Mouse (Mus musculus) spleen, adult 2 months (tissue): Measurements from ENCODE around the gene 1700034J05Rik. TPM values are rescaled to one million over a fixed set of nuclear protein-coding genes. Genes with fewer than 3 reads are reported as not detected.

Experiments used
- DNase-seq, 2 experiments: peaks; one replicate each; pipeline versions ENCODE4 v3.0.0 to v3.0.0-alpha.2; 2012 to 2021; ENCODE audit warnings: low spot score in 2 of 2, low read depth in 1 of 2
- H3K27ac ChIP-seq: fragments of 200-500 bp; 2 replicates; pipeline ENCODE4 v1.5.1; 2012; ENCODE audit warnings: low read length, inconsistent platforms; ENCODE audit not compliant: insufficient read depth
- H3K27me3 ChIP-seq: fragments of 200-500 bp; 2 replicates; pipeline ENCODE4 v1.6.1; 2012; ENCODE audit warnings: mild to moderate bottlenecking, moderate library complexity, low read length, inconsistent platforms; ENCODE audit not compliant: control insufficient read depth, insufficient read depth
- H3K36me3 ChIP-seq: fragments of 200-500 bp; 2 replicates; pipeline ENCODE4 v1.6.1; 2012; ENCODE audit warnings: mild to moderate bottlenecking, low read length, inconsistent platforms; ENCODE audit not compliant: control insufficient read depth, insufficient read depth
- H3K4me1 ChIP-seq: fragments of 200-500 bp; 2 replicates; pipeline ENCODE4 v1.6.1; 2011; ENCODE audit warnings: inconsistent platforms; ENCODE audit not compliant: control insufficient read depth, insufficient read depth, insufficient read length
- H3K4me3 ChIP-seq: fragments of 200-500 bp; 2 replicates; pipeline ENCODE4 v1.5.1; 2011; ENCODE audit warnings: mild to moderate bottlenecking, inconsistent platforms; ENCODE audit not compliant: insufficient read depth, insufficient read length; ENCODE audit errors: extremely low read depth
- CTCF ChIP-seq: fragments of 200-500 bp; IDR thresholded peaks from 2 replicates; pipeline ENCODE4 v1.5.1; 2011; ENCODE audit warnings: mild to moderate bottlenecking, inconsistent platforms; ENCODE audit not compliant: insufficient read depth, insufficient read length, insufficient replicate concordance; ENCODE audit errors: extremely low read depth
- POLR2A ChIP-seq: fragments of 200-500 bp; IDR thresholded peaks from 2 replicates; pipeline ENCODE4 v1.6.1; 2011; ENCODE audit warnings: low read depth, low read length, inconsistent platforms
- whole genome bisulfite sequencing: fragments of 180-500 bp; shearing (Covaris S2); methylation state at CpG from one replicate; pipeline ENCODE4 v1.1.7; 2018; 5-methylcytosine and 5-hydroxymethylcytosine counted together
- polyA plus RNA-seq: library from polyadenylated mRNA; depleted of rRNA; stranded (reverse); fragments of >200 nt; gene quantifications from 2 replicates; pipeline ENCODE4 v1.2.3, GENCODE M21; 2012; rRNA removed

The 1700034J05Rik gene
- polyA plus RNA-seq, 1 experiment, result not detected

- H3K4me1 ChIP-seq, result peaks cover 2% of the 10 kb centered on the region; the same call in 1 of the 2 replicates
- no peak for TF ChIP-seq CTCF
- no peak for TF ChIP-seq POLR2A
- DNase-seq, result no peak
These were observed 49.5 kb downstream of the 1700034J05Rik start for GRCm38 (mm10) chr6:146904707-146905106.

GRCm38 (mm10) chr6:146903632-146904031, 50.6 kb downstream of the 1700034J05Rik start:
- H3K36me3 ChIP-seq, result no peaks in the 10 kb centered on the region
- H3K27ac ChIP-seq, result no peak overlapping the region
- H3K4me1 ChIP-seq, result peaks cover 2% of the 10 kb centered on the region; the same call in 1 of the 2 replicates
- no peaks in the 10 kb centered on the region for H3K27me3 ChIP-seq
- 91% methylated on average over 2 of the region's 2 CpGs for WGBS
- TF ChIP-seq POLR2A (no peak), CTCF (no peak)
- no peak overlapping the region for H3K4me3 ChIP-seq
- DNase-seq, result no peak

More at GRCm38 (mm10) chr6:146904707-146905106, 49.5 kb downstream of the 1700034J05Rik start:
- 92% methylated on average over 3 of the region's 3 CpGs for WGBS
- H3K36me3 ChIP-seq, result no peaks in the 10 kb centered on the region
- no peak overlapping the region for H3K4me3 ChIP-seq
- H3K27me3 ChIP-seq, result no peaks in the 10 kb centered on the region
- no peak overlapping the region for H3K27ac ChIP-seq

DNA sequence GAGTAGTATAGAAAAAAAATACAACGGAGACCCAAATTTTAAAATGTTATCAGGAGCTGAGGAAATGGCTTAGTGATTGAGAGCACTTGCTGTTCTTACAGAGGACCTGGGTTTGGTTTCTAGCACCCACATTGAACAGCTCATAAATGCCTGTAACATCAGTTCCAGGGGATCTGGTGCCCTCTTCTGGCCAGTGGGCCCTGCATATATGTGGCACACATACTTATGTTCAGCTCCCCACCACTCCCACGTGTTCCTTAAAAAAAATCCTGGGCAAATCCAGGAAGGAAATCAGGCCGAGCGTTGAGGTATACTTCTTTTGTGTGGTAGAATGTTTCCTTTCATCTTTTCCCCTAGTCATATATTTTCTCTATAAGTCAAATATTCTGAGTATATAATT, 52.3 kb downstream of the 1700034J05Rik start:
- H3K36me3 ChIP-seq, result no peaks in the 10 kb centered on the region
- DNase-seq, result no peak
- H3K4me3 ChIP-seq, result no peak overlapping the region
- 89% methylated on average over 4 of the region's 4 CpGs for WGBS
- TF ChIP-seq CTCF, result no peak
- no peak for TF ChIP-seq POLR2A
- H3K27ac ChIP-seq, result no peak overlapping the region
- H3K27me3 ChIP-seq, result no peaks in the 10 kb centered on the region
- H3K4me1 ChIP-seq, result no peaks in the 10 kb centered on the region

Other genes starting within 250 kb of the 1700034J05Rik start
- 1.2 and 1.4 TPM in 2 replicates for gene Stk38l, start 229.4 kb downstream of the 1700034J05Rik start, polyA plus RNA-seq
- 1.4 TPM in 2 replicates for gene Arntl2, start 158.4 kb downstream of the 1700034J05Rik start, polyA plus RNA-seq
- gene Smco2, start 104.3 kb downstream of the 1700034J05Rik start, polyA plus RNA-seq, result not detected in 2 replicates
- 5.3 and 5.4 TPM in 2 replicates for gene Ppfibp1, start 65.9 kb downstream of the 1700034J05Rik start, polyA plus RNA-seq
- 0.11 and 0.21 TPM in 2 replicates for gene Rep15, start 78.2 kb upstream of the 1700034J05Rik start, polyA plus RNA-seq
- gene Mrps35, start 88.3 kb upstream of the 1700034J05Rik start, polyA plus RNA-seq, result 4.1 and 4.7 TPM in 2 replicates
- gene Mansc4, start 132.6 kb upstream of the 1700034J05Rik start, polyA plus RNA-seq, result 0.42 and 0.61 TPM in 2 replicates
- gene Klhl42, start 137.0 kb upstream of the 1700034J05Rik start, polyA plus RNA-seq, result 14.3 and 21.0 TPM in 2 replicates